Mouse (Mus musculus) liver, postnatal 0 days (tissue): ENCODE measurements around the gene Cnpy1. TPM values are rescaled to one million over a fixed set of nuclear protein-coding genes. Genes with fewer than 3 reads are reported as not detected.

ENCODE experiments used
- ATAC-seq: fragments of 200-750 bp; cut with Nextera tagmentation; 2 replicates; pipeline ENCODE4 v1.8.0; 2017; ENCODE audit warnings: mild to moderate bottlenecking, moderate library complexity
- DNase-seq: peaks from one replicate; pipeline ENCODE4 v3.0.0-alpha.2; 2016
- H3K27ac ChIP-seq: fragments of 300-500 bp; sonication (generic); 2 replicates; pipeline ENCODE4 v1.5.1; 2014; ENCODE audit warnings: antibody characterized with exemption, moderate library complexity, mild to moderate bottlenecking, low read depth
- H3K27me3 ChIP-seq: fragments of 300-500 bp; sonication (generic); 2 replicates; pipeline ENCODE4 v1.6.1; 2014; ENCODE audit warnings: low read length, control low read depth, mixed read lengths; ENCODE audit not compliant: insufficient read depth
- H3K36me3 ChIP-seq: fragments of 300-500 bp; sonication (generic); replicated peaks from 2 replicates; pipeline ENCODE4 v1.6.1; 2014; ENCODE audit warnings: mild to moderate bottlenecking, control low read depth, low read length, moderate library complexity, mixed read lengths; ENCODE audit not compliant: insufficient read depth
- H3K4me1 ChIP-seq: fragments of 300-500 bp; sonication (generic); 2 replicates; pipeline ENCODE4 v1.6.1; 2014; ENCODE audit warnings: antibody characterized with exemption, mild to moderate bottlenecking, control low read depth; ENCODE audit not compliant: insufficient read depth
- H3K4me2 ChIP-seq: fragments of 300-500 bp; sonication (generic); 2 replicates; pipeline ENCODE4 v1.6.1; 2014; ENCODE audit warnings: low read depth, mild to moderate bottlenecking, low read length, moderate library complexity, mixed read lengths
- H3K4me3 ChIP-seq: fragments of 300-500 bp; sonication (generic); 2 replicates; pipeline ENCODE4 v1.5.1; 2014; ENCODE audit warnings: low read depth, low read length
- H3K9ac ChIP-seq: fragments of 300-500 bp; sonication (generic); replicated peaks from 2 replicates; pipeline ENCODE4 v1.6.1; 2014; ENCODE audit warnings: mild to moderate bottlenecking, moderate library complexity
- H3K9me3 ChIP-seq: fragments of 300-500 bp; sonication (generic); 2 replicates; pipeline ENCODE4 v1.6.1; 2016; ENCODE audit warnings: mild to moderate bottlenecking, control low read depth, low read length, mixed read lengths
- CTCF ChIP-seq: sonication (generic); IDR thresholded peaks from 2 replicates; pipeline ENCODE4 v1.5.1; 2016; ENCODE audit warnings: antibody characterized with exemption, low read depth
- EP300 ChIP-seq: IDR thresholded peaks from 2 replicates; pipeline ENCODE4 v1.6.1; 2016; ENCODE audit warnings: antibody characterized with exemption, low read depth, mild to moderate bottlenecking
- WGBS: fragments of 180-500 bp; shearing (Covaris S2); extraction: QIAGEN DNeasy Blood & Tissue Kit; methylation state at CpG from one replicate; pipeline ENCODE4 v1.1.7; 2014; ENCODE audit not compliant: insufficient replicate concordance; 5-methylcytosine and 5-hydroxymethylcytosine counted together
- polyA plus RNA-seq: library from polyadenylated mRNA; unstranded; fragments of >200 nt; fragmentation: Nextera tagmentation; extraction: Ambion mirVana; gene quantifications from 2 replicates; pipeline ENCODE4 v1.2.1, GENCODE M21; 2015

The Cnpy1 gene
- polyA plus RNA-seq, 1 experiment from 2014 or later = not detected

DNA sequence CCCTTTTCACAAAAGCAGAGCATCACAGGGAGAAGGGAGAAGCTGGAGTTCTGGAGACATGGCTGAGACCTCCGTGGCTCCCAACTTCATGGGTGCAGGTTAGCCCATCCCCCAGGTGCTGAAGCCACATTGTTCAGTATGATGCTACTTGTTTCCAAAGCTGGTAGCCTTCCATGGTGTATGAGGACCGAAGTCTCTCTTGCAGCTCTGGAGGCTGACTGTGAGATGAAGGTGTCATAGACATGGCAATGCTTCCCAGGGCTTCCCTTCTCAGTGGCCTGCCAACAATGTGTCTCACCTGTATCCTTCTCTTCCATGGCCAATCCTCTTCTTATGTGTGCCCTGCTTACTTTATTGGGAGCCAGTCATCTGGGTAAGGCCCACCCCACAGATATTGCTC, 4.9 kb upstream of the Cnpy1 start:
- no peaks in the 10 kb centered on the region for H3K4me1 ChIP-seq
- ATAC-seq (no peak), DNase-seq (no peak)
- TF ChIP-seq CTCF (no peak), EP300 (no peak)
- no peaks in the 10 kb centered on the region for H3K9me3 ChIP-seq
- no peaks in the 10 kb centered on the region for H3K36me3 ChIP-seq
- no peak overlapping the region for H3K9ac ChIP-seq
- no peak overlapping the region for H3K4me3 ChIP-seq
- no peaks in the 10 kb centered on the region for H3K27me3 ChIP-seq
- WGBS = 70% methylated on average over 2 of the region's 2 CpGs
- no peak overlapping the region for H3K27ac ChIP-seq
- H3K4me2 ChIP-seq = no peak overlapping the region

DNA sequence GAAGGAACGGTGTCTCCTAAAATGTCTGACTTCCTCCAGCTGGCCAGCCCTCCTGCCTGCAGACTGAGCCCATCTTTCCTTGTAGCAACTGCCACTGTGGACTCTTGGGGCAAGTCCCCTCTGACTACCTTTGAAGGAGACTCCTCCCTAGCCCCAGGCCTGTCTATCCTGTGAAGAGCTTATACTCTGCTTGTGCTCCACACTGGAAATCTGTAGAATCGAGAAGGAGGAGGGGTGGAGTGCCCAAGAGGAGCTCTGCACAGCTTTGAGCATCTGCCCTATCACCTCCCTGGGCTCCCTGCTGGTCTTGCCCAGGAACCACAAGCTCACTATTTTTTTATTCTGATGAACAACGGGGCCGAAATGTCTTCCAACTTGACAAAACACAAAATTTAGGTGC, 485 bp downstream of the Cnpy1 start:
- no peaks in the 10 kb centered on the region for H3K27me3 ChIP-seq
- H3K4me1 ChIP-seq = peaks cover 5% of the 10 kb centered on the region; the same call in 1 of the 2 replicates
- H3K36me3 ChIP-seq = no peaks in the 10 kb centered on the region
- no peak for DNase-seq
- H3K9ac ChIP-seq = no peak overlapping the region
- no peak for ATAC-seq
- H3K4me2 ChIP-seq = no peak overlapping the region
- 49% methylated on average over 4 of the region's 4 CpGs for WGBS
- H3K4me3 ChIP-seq = no peak overlapping the region
- no peak overlapping the region for H3K27ac ChIP-seq
- H3K9me3 ChIP-seq = no peaks in the 10 kb centered on the region
- TF ChIP-seq EP300 = no peak
- TF ChIP-seq CTCF = no peak

DNA sequence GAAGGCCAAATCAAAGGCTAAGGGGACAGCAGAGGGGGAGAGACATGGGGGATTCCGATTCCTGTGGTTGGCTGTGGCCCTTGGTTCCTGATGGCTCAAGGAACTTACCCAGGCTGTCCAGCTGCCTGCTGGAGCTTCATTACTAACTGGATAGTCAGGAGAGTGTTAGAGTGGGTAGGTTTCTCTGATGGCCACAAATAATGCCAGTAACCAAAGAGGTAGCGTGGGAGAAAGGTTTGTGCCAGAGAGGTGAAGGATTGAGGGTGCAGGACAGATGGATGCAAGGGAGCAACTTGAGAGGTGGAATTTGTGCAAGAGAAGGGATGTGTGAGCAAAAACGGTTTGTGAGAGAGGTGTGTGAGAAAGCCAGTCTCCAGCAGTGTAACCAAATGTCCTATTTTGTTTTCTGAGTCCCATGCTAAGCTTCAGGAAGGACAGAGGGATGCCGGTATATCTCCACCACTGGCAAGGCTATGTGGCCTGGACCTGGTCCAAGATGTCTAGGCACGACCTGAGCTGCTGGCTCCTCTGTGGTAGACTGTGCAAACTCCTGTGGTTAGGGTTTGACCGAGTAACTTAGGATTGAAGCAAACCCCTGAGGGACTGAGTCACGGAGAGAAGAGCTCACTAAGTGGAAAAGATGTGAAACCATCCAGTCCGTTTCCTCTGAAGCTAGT, 2.0 kb downstream of the Cnpy1 start:
- Histone ChIP-seq H3K27me3 (no peaks in the 10 kb centered on the region), H3K36me3 (no peaks in the 10 kb centered on the region), H3K4me1 (peaks cover 5% of the 10 kb centered on the region; the same call in 1 of the 2 replicates), H3K9me3 (no peaks in the 10 kb centered on the region), H3K9ac (no peak overlapping the region), H3K4me2 (no peak overlapping the region), H3K27ac (no peak overlapping the region), H3K4me3 (no peak overlapping the region)
- no peak for DNase-seq
- WGBS = 56% methylated on average over 8 of the region's 8 CpGs
- no peak for ATAC-seq
- TF ChIP-seq CTCF (no peak), EP300 (no peak)

DNA sequence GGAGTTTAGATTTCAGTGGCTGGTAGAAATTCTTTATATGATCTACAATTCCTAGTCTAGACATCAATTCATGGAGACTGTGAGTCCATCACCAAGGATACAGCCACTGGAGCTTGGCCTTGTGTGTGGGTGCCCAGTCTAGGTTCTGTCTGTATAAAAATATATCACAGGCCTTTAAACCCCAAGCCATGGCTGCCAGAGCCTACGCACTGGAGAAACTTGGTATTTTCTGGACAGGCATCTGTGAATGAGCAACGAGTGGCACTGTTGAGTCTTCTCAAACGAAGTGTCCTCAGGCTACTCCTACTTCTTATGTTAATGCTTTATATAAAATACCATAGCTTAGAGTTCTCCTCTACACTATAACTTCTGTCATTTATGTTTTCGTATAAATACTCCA, 4.2 kb downstream of the Cnpy1 start:
- ATAC-seq = no peak
- 64% methylated on average over 4 of the region's 4 CpGs for WGBS

DNA sequence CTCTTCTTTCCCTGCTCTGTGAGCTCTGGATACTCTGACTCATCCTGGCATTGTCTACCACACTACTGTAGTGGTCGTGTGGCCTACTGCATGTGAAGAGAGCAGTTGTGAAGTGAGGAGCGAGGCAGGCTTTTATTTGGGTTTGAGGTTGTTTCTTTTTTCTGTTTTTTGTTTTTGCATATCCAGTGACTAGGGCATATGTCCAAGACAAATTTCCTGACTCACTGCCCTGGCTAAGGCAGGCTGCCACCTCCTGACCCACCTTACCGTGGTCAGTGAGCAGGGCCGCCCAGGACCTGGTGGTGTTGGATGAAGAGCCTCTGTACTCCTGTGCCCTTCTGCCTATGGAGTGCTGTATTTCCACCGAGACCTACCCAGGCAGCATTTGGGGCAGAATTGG, 5.8 kb downstream of the Cnpy1 start:
- TF ChIP-seq EP300 = no peak
- Histone ChIP-seq H3K9ac (no peak overlapping the region), H3K36me3 (no peaks in the 10 kb centered on the region), H3K27me3 (no peaks in the 10 kb centered on the region), H3K27ac (no peak overlapping the region), H3K4me3 (no peak overlapping the region), H3K9me3 (no peaks in the 10 kb centered on the region), H3K4me2 (no peak overlapping the region), H3K4me1 (peaks cover 5% of the 10 kb centered on the region; the same call in 1 of the 2 replicates)
- ATAC-seq (no peak), DNase-seq (no peak)
- 74% methylated on average over 5 of the region's 5 CpGs for WGBS

More for the DNA sequence above, 4.2 kb downstream of the Cnpy1 start:
- H3K4me1 ChIP-seq = peaks cover 5% of the 10 kb centered on the region; the same call in 1 of the 2 replicates
- H3K4me3 ChIP-seq = no peak overlapping the region
- no peaks in the 10 kb centered on the region for H3K9me3 ChIP-seq
- no peaks in the 10 kb centered on the region for H3K27me3 ChIP-seq
- H3K4me2 ChIP-seq = no peak overlapping the region
- H3K9ac ChIP-seq = no peak overlapping the region
- DNase-seq = no peak
- H3K27ac ChIP-seq = no peak overlapping the region
- TF ChIP-seq CTCF (no peak), EP300 (no peak)
- H3K36me3 ChIP-seq = no peaks in the 10 kb centered on the region

DNA sequence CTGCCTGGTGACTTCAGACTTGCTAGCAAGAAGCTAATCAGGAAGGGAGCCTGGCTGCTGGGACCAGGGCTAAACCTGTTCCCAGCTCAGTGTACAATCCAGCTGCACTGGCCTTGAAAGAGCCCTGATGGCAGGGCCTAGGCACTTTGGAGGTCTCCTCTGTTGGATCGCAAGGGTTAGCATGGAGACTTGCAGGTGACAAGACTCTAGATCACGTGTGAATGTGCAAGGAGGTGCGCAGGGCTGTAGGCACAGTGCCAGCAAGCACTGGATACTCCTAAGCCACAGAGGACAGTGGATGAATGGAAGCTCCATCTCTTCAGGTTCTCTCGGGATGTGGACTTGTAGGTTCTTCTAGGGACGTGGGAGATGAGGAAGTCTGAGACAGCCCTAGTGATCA, 6.7 kb downstream of the Cnpy1 start:
- no peak for DNase-seq
- Histone ChIP-seq H3K4me1 (peaks cover 5% of the 10 kb centered on the region; the same call in 1 of the 2 replicates), H3K36me3 (no peaks in the 10 kb centered on the region), H3K27ac (no peak overlapping the region), H3K27me3 (no peaks in the 10 kb centered on the region), H3K4me3 (no peak overlapping the region), H3K4me2 (no peak overlapping the region), H3K9me3 (no peaks in the 10 kb centered on the region), H3K9ac (no peak overlapping the region)
- no peak for ATAC-seq
- TF ChIP-seq CTCF (no peak), EP300 (no peak)
- 65% methylated on average over 5 of the region's 5 CpGs for WGBS
